Mouse (Mus musculus) embryonic facial prominence, embryonic 12.5 days (tissue): ENCODE data around the gene Kcnab3. TPM values are rescaled to one million over a fixed set of nuclear protein-coding genes. Genes with fewer than 3 reads are reported as not detected.

ENCODE experiments used
- ATAC-seq: fragments of 200-750 bp; cut with Nextera tagmentation; 2 replicates; pipeline ENCODE4 v1.8.0; 2017; ENCODE audit not compliant: insufficient number of reproducible peaks, insufficient read depth, low FRiP score, low TSS enrichment
- H3K27ac ChIP-seq: fragments of 300-500 bp; sonication (generic); 2 replicates; pipeline ENCODE4 v1.5.1; 2016; ENCODE audit warnings: mild to moderate bottlenecking
- H3K27me3 ChIP-seq: fragments of 300-500 bp; sonication (generic); 2 replicates; pipeline ENCODE4 v1.6.1; 2016; ENCODE audit warnings: mild to moderate bottlenecking, moderate library complexity
- H3K36me3 ChIP-seq: fragments of 300-500 bp; sonication (generic); 2 replicates; pipeline ENCODE4 v1.6.1; 2016; ENCODE audit warnings: mild to moderate bottlenecking
- H3K4me1 ChIP-seq: fragments of 300-500 bp; sonication (generic); 2 replicates; pipeline ENCODE4 v1.6.1; 2016
- H3K4me2 ChIP-seq: fragments of 300-500 bp; sonication (generic); replicated peaks from 2 replicates; pipeline ENCODE4 v1.6.1; 2016; ENCODE audit warnings: mild to moderate bottlenecking, moderate library complexity
- H3K4me3 ChIP-seq: fragments of 300-500 bp; sonication (generic); 2 replicates; pipeline ENCODE4 v1.5.1; 2016; ENCODE audit warnings: mild to moderate bottlenecking
- H3K9ac ChIP-seq: fragments of 300-500 bp; sonication (generic); 2 replicates; pipeline ENCODE4 v1.6.1; 2016; ENCODE audit warnings: mild to moderate bottlenecking, moderate library complexity
- H3K9me3 ChIP-seq: fragments of 300-500 bp; sonication (generic); 2 replicates; pipeline ENCODE4 v1.6.1; 2016; ENCODE audit warnings: mild to moderate bottlenecking, moderate library complexity
- WGBS: fragments of 180-500 bp; shearing (Covaris S2); methylation state at CpG from one replicate; pipeline ENCODE4 v1.1.7; 2016; 5-methylcytosine and 5-hydroxymethylcytosine counted together
- polyA plus RNA-seq: library from polyadenylated mRNA; unstranded; fragments of >200 nt; fragmentation: Nextera tagmentation; extraction: Ambion mirVana; gene quantifications from 2 replicates; pipeline ENCODE4 v1.2.1, GENCODE M21; 2016

Kcnab3 gene
- polyA plus RNA-seq, 1 experiment from 2014 or later: 2.4 TPM

GRCm38 (mm10) chr11:69321580-69321979 is 4.5 kb upstream of the Kcnab3 start:
- H3K36me3 ChIP-seq: peaks cover 32% of the 10 kb centered on the region
- no peak for ATAC-seq
- peak overlapping the region; percentile 90 for H3K4me2 ChIP-seq
- peaks cover 2% of the 10 kb centered on the region for H3K27me3 ChIP-seq
- peaks cover 31% of the 10 kb centered on the region for H3K4me1 ChIP-seq
- no peak overlapping the region for H3K27ac ChIP-seq
- 93% methylated on average over 6 of the region's 6 CpGs for WGBS
- H3K9ac ChIP-seq: peak overlapping the region; percentile 27; the same call in 1 of the 2 replicates
- H3K9me3 ChIP-seq: no peaks in the 10 kb centered on the region
- no peak overlapping the region for H3K4me3 ChIP-seq

- H3K4me2 ChIP-seq: peak overlapping the region; percentile 90
- WGBS: 78% methylated on average over 6 of the region's 6 CpGs
Observed at GRCm38 (mm10) chr11:69322010-69322409, 4.0 kb upstream of the Kcnab3 start.

GRCm38 (mm10) chr11:69322693-69323471 is 3.2 kb upstream of the Kcnab3 start:
- 26% methylated on average over 18 of the region's 18 CpGs for WGBS
- ATAC-seq: no peak

More at GRCm38 (mm10) chr11:69322010-69322409, 4.0 kb upstream of the Kcnab3 start:
- H3K36me3 ChIP-seq: peaks cover 32% of the 10 kb centered on the region
- peaks cover 35% of the 10 kb centered on the region for H3K4me1 ChIP-seq
- H3K4me3 ChIP-seq: peak overlapping the region; percentile 55; the same call in 1 of the 2 replicates
- peaks cover 7% of the 10 kb centered on the region for H3K27me3 ChIP-seq
- no peak for ATAC-seq
- peak overlapping the region; percentile 71 for H3K9ac ChIP-seq
- H3K9me3 ChIP-seq: no peaks in the 10 kb centered on the region
- H3K27ac ChIP-seq: no peak overlapping the region

GRCm38 (mm10) chr11:69323667-69324111 is 2.4 kb upstream of the Kcnab3 start, which contains the start of the genes Cntrob and Trappc1:
TSS of gene Cntrob (minus strand) at chr11:69323775.
TSS of gene Trappc1 (plus strand) at chr11:69323980.
- H3K4me1 ChIP-seq: peaks cover 36% of the 10 kb centered on the region
- under 1% methylated on average over 30 of the region's 30 CpGs for WGBS
- peaks cover 21% of the 10 kb centered on the region for H3K27me3 ChIP-seq

More at GRCm38 (mm10) chr11:69322693-69323471, 3.2 kb upstream of the Kcnab3 start:
- Histone ChIP-seq H3K4me3 (peak overlapping the region; percentile 55), H3K9ac (peak overlapping the region; percentile 71), H3K27me3 (peaks cover 15% of the 10 kb centered on the region), H3K36me3 (peaks cover 27% of the 10 kb centered on the region), H3K4me2 (peak overlapping the region; percentile 90), H3K27ac (peak overlapping the region; percentile 83), H3K4me1 (peaks cover 36% of the 10 kb centered on the region), H3K9me3 (no peaks in the 10 kb centered on the region)

GRCm38 (mm10) chr11:69324749-69325148 is 1.3 kb upstream of the Kcnab3 start:
- Histone ChIP-seq H3K9me3 (no peaks in the 10 kb centered on the region), H3K4me1 (peaks cover 36% of the 10 kb centered on the region), H3K27ac (no peak overlapping the region), H3K36me3 (peaks cover 8% of the 10 kb centered on the region), H3K4me3 (peak overlapping the region; percentile 55), H3K9ac (peak overlapping the region; percentile 72; the same call in 1 of the 2 replicates), H3K4me2 (peak overlapping the region; percentile 90), H3K27me3 (peaks cover 21% of the 10 kb centered on the region)
- 80% methylated on average over 6 of the region's 6 CpGs for WGBS
- no peak for ATAC-seq

More at GRCm38 (mm10) chr11:69323667-69324111, 2.4 kb upstream of the Kcnab3 start, which contains the start of the genes Cntrob and Trappc1:
- Histone ChIP-seq H3K36me3 (peaks cover 19% of the 10 kb centered on the region), H3K9ac (peak within 1 kb of the TSS; percentile 72), H3K9me3 (no peaks in the 10 kb centered on the region), H3K4me3 (peak within 1 kb of the TSS; percentile 55), H3K4me2 (peak within 1 kb of the TSS; percentile 90), H3K27ac (peak within 1 kb of the TSS; percentile 83)
- ATAC-seq: peak; percentile 87

- no peak for ATAC-seq
Observed at GRCm38 (mm10) chr11:69326408-69327156, 524 bp downstream of the Kcnab3 start.

GRCm38 (mm10) chr11:69327157-69327442 is 1.0 kb downstream of the Kcnab3 start:
- no peak for ATAC-seq

More at GRCm38 (mm10) chr11:69326408-69327156, 524 bp downstream of the Kcnab3 start:
- H3K4me1 ChIP-seq: peaks cover 41% of the 10 kb centered on the region
- no peaks in the 10 kb centered on the region for H3K9me3 ChIP-seq
- H3K36me3 ChIP-seq: no peaks in the 10 kb centered on the region
- H3K27me3 ChIP-seq: peaks cover 21% of the 10 kb centered on the region
- peak overlapping the region; percentile 89 for H3K4me2 ChIP-seq
- 2% methylated on average over 45 of the region's 45 CpGs for WGBS
- H3K9ac ChIP-seq: peak overlapping the region; percentile 53
- H3K27ac ChIP-seq: 0 out of 2 replicates have a peak overlapping the region, but pooled peaks have one; percentile 0
- H3K4me3 ChIP-seq: peak overlapping the region; percentile 51

GRCm38 (mm10) chr11:69327648-69328047 is 1.6 kb downstream of the Kcnab3 start:
- Histone ChIP-seq H3K4me2 (no peak overlapping the region), H3K27ac (no peak overlapping the region), H3K9ac (no peak overlapping the region), H3K36me3 (no peaks in the 10 kb centered on the region), H3K27me3 (peaks cover 21% of the 10 kb centered on the region), H3K4me3 (no peak overlapping the region), H3K4me1 (peaks cover 38% of the 10 kb centered on the region), H3K9me3 (no peaks in the 10 kb centered on the region)
- 51% methylated on average over 6 of the region's 6 CpGs for WGBS
- ATAC-seq: no peak

More at GRCm38 (mm10) chr11:69327157-69327442, 1.0 kb downstream of the Kcnab3 start:
- H3K4me1 ChIP-seq: peaks cover 38% of the 10 kb centered on the region
- H3K9ac ChIP-seq: 0 out of 2 replicates have a peak overlapping the region, but pooled peaks have one; percentile 53
- WGBS: 9% methylated on average over 9 of the region's 9 CpGs
- no peaks in the 10 kb centered on the region for H3K36me3 ChIP-seq
- peak overlapping the region; percentile 89 for H3K4me2 ChIP-seq
- peaks cover 21% of the 10 kb centered on the region for H3K27me3 ChIP-seq
- H3K9me3 ChIP-seq: no peaks in the 10 kb centered on the region
- no peak overlapping the region for H3K27ac ChIP-seq
- H3K4me3 ChIP-seq: peak overlapping the region; percentile 51

- Histone ChIP-seq H3K4me3 (no peak overlapping the region), H3K4me2 (no peak overlapping the region), H3K36me3 (no peaks in the 10 kb centered on the region), H3K9me3 (no peaks in the 10 kb centered on the region), H3K27me3 (peaks cover 21% of the 10 kb centered on the region), H3K27ac (no peak overlapping the region), H3K4me1 (peaks cover 37% of the 10 kb centered on the region), H3K9ac (no peak overlapping the region)
- ATAC-seq: no peak
- WGBS: 92% methylated on average over 6 of the region's 6 CpGs
Observed at GRCm38 (mm10) chr11:69328517-69328916, 2.5 kb downstream of the Kcnab3 start.

GRCm38 (mm10) chr11:69331152-69331551 is 5.1 kb downstream of the Kcnab3 start:
- peak overlapping the region; percentile 30; the same call in 1 of the 2 replicates for H3K9ac ChIP-seq
- H3K27ac ChIP-seq: no peak overlapping the region
- peak overlapping the region; percentile 65 for H3K4me2 ChIP-seq
- H3K4me3 ChIP-seq: no peak overlapping the region; the same call in 1 of the 2 replicates
- H3K36me3 ChIP-seq: no peaks in the 10 kb centered on the region
- no peak for ATAC-seq
- 90% methylated on average over 6 of the region's 6 CpGs for WGBS
- peaks cover 21% of the 10 kb centered on the region for H3K27me3 ChIP-seq
- H3K4me1 ChIP-seq: peaks cover 25% of the 10 kb centered on the region
- no peaks in the 10 kb centered on the region for H3K9me3 ChIP-seq

GRCm38 (mm10) chr11:69331929-69332405 is 5.9 kb downstream of the Kcnab3 start:
- peak overlapping the region; percentile 39 for H3K4me3 ChIP-seq
- H3K36me3 ChIP-seq: no peaks in the 10 kb centered on the region
- 2% methylated on average over 24 of the region's 24 CpGs for WGBS
- ATAC-seq: peak; percentile 62
- peak overlapping the region; percentile 41 for H3K9ac ChIP-seq
- H3K4me2 ChIP-seq: peak overlapping the region; percentile 65
- peaks cover 15% of the 10 kb centered on the region for H3K27me3 ChIP-seq
- peak overlapping the region; percentile 75 for H3K27ac ChIP-seq
- H3K4me1 ChIP-seq: 0 out of 2 replicates have a peak, but pooled peaks cover 19% of the 10 kb centered on the region
- H3K9me3 ChIP-seq: no peaks in the 10 kb centered on the region
